Mouse (Mus musculus) heart, postnatal 36 days (tissue): Measurements from ENCODE around the gene Arl5b. TPM values are rescaled to one million over a fixed set of nuclear protein-coding genes. Genes with fewer than 3 reads are reported as not detected.

ENCODE experiments used
- DNase-seq, 2 experiments: peaks; one replicate each; pipeline ENCODE4 v3.0.0; 2021 to 2022
- intact Hi-C: fragments of 180-260 bp; cut with DNase I; formaldehyde crosslinking; loops from one replicate; pipeline ENCODE4 v1.15.1; 2025
- total RNA-seq, 2 experiments: library from RNA; stranded (reverse); gene quantifications; 2 replicates each; pipeline ENCODE4 v1.2.3; 2021

Gene Arl5b
- 10 to 100 TPM; 25.8 to 27.8 TPM for total RNA-seq

- intact Hi-C loops: no loop called here
- peak; percentile 92 to 96 for DNase-seq
Observed at GRCm38 (mm10) chr2:15049117-15049873, at the start of gene Arl5b. TSS of gene Arl5b (plus strand) at chr2:15049395.

- intact Hi-C loops: no loop called here
- no peak for DNase-seq
Observed at GRCm38 (mm10) chr2:15007531-15007930, 41.7 kb upstream of the Arl5b start.

- no peak for DNase-seq
- intact Hi-C loops: no loop called here
Observed at GRCm38 (mm10) chr2:15008072-15008471, 41.1 kb upstream of the Arl5b start.

GRCm38 (mm10) chr2:15026817-15027216 lies 22.4 kb upstream of the Arl5b start:
- no peak for DNase-seq
- intact Hi-C loops: loop anchor here (1.0 kb wide), 1 partner anchor 8 kb away; no protein-coding TSS in a partner anchor

- DNase-seq: no peak
- intact Hi-C loops: loop anchor here (1.0 kb wide), 1 partner anchor 9 kb away; no protein-coding TSS in a partner anchor
Observed at GRCm38 (mm10) chr2:15027816-15028215, 21.4 kb upstream of the Arl5b start.

GRCm38 (mm10) chr2:15038705-15039104 lies 10.5 kb upstream of the Arl5b start:
- intact Hi-C loops: no loop called here
- peak; percentile 37 to 42 for DNase-seq

GRCm38 (mm10) chr2:15040326-15040725 lies 8.9 kb upstream of the Arl5b start:
- intact Hi-C loops: no loop called here
- no peak for DNase-seq

- DNase-seq: peak in 1 of 2 experiments; percentile 8
- intact Hi-C loops: loop anchor here (10.0 kb wide), 1 partner anchor 1000 kb away; the partner anchor contains the start of gene Hacd1
Observed at GRCm38 (mm10) chr2:15054496-15054895, 5.3 kb downstream of the Arl5b start.

GRCm38 (mm10) chr2:15054945-15055637 lies 5.9 kb downstream of the Arl5b start, which contains the start of gene Nsun6:
TSS of gene Nsun6 (minus strand) at chr2:15055069.
- DNase-seq: peak; percentile 95 to 96
- intact Hi-C loops: loop anchor here (10.0 kb wide), 1 partner anchor 1000 kb away; the partner anchor contains the start of gene Hacd1

GRCm38 (mm10) chr2:15055741-15056151 lies 6.6 kb downstream of the Arl5b start:
- intact Hi-C loops: loop anchor here (10.0 kb wide), 1 partner anchor 1001 kb away; the partner anchor contains the start of gene Hacd1
- no peak for DNase-seq

- intact Hi-C loops: loop anchor here (10.0 kb wide), 1 partner anchor 1003 kb away; the partner anchor contains the start of gene Hacd1
- DNase-seq: peak; percentile 18 to 34
Observed at GRCm38 (mm10) chr2:15058227-15058626, 9.0 kb downstream of the Arl5b start.

GRCm38 (mm10) chr2:15060856-15061255 lies 11.7 kb downstream of the Arl5b start:
- no peak for DNase-seq
- intact Hi-C loops: no loop called here

- intact Hi-C loops: no loop called here
- DNase-seq: no peak
Observed at GRCm38 (mm10) chr2:15063815-15064214, 14.6 kb downstream of the Arl5b start.

- intact Hi-C loops: no loop called here
Observed at GRCm38 (mm10) chr2:15064380-15065269, 15.4 kb downstream of the Arl5b start.

GRCm38 (mm10) chr2:15065447-15065846 lies 16.3 kb downstream of the Arl5b start:
- intact Hi-C loops: no loop called here
- no peak for DNase-seq

More at GRCm38 (mm10) chr2:15064380-15065269, 15.4 kb downstream of the Arl5b start:
- no peak for DNase-seq

- no peak for DNase-seq
- intact Hi-C loops: no loop called here
Observed at GRCm38 (mm10) chr2:15067091-15067490, 17.9 kb downstream of the Arl5b start.

GRCm38 (mm10) chr2:15083702-15084101 lies 34.5 kb downstream of the Arl5b start:
- intact Hi-C loops: no loop called here
- DNase-seq: no peak

- no peak for DNase-seq
- intact Hi-C loops: no loop called here
Observed at GRCm38 (mm10) chr2:15087308-15087707, 38.1 kb downstream of the Arl5b start.

- DNase-seq: no peak
- intact Hi-C loops: loop anchor here (10.0 kb wide), 2 partner anchors 1218 to 1818 kb away; no protein-coding TSS in a partner anchor
Observed at GRCm38 (mm10) chr2:15096514-15097090, 47.4 kb downstream of the Arl5b start.

- intact Hi-C loops: no loop called here
- no peak for DNase-seq
Observed at GRCm38 (mm10) chr2:15104386-15104785, 55.2 kb downstream of the Arl5b start.
